Mouse (Mus musculus) kidney, embryonic 15.5 days (tissue): Measurements from ENCODE around the gene Ftsj3. TPM values are rescaled to one million over a fixed set of nuclear protein-coding genes. Genes with fewer than 3 reads are reported as not detected.
"Not testable (repeated sequence)": the region's sequence is repeated elsewhere in the genome, so short reads cannot be mapped to it uniquely, and the experiment has no call there.

Experiments used
- ATAC-seq: fragments of 200-750 bp; cut with Nextera tagmentation; replicated peaks from 2 replicates; pipeline ENCODE4 v1.8.0; 2017; ENCODE audit warnings: moderate TSS enrichment; ENCODE audit not compliant: low FRiP score
- H3K27ac ChIP-seq: fragments of 300-500 bp; sonication (generic); 2 replicates; pipeline ENCODE4 v1.5.1; 2015; ENCODE audit warnings: mild to moderate bottlenecking, inconsistent platforms
- H3K27me3 ChIP-seq: fragments of 300-500 bp; sonication (generic); 2 replicates; pipeline ENCODE4 v1.6.1; 2015; ENCODE audit warnings: inconsistent platforms
- H3K36me3 ChIP-seq: fragments of 300-500 bp; sonication (generic); 2 replicates; pipeline ENCODE4 v1.6.1; 2015; ENCODE audit warnings: inconsistent platforms
- H3K4me1 ChIP-seq: fragments of 300-500 bp; sonication (generic); 2 replicates; pipeline ENCODE4 v1.6.1; 2015; ENCODE audit warnings: inconsistent platforms
- H3K4me2 ChIP-seq: fragments of 300-500 bp; sonication (generic); 2 replicates; pipeline ENCODE4 v1.6.1; 2015; ENCODE audit warnings: moderate library complexity, mild to moderate bottlenecking, inconsistent platforms
- H3K4me3 ChIP-seq: fragments of 300-500 bp; sonication (generic); replicated peaks from 2 replicates; pipeline ENCODE4 v1.5.1; 2015; ENCODE audit warnings: mild to moderate bottlenecking, inconsistent platforms
- H3K9ac ChIP-seq: fragments of 300-500 bp; sonication (generic); 2 replicates; pipeline ENCODE4 v1.6.1; 2015; ENCODE audit warnings: mild to moderate bottlenecking, inconsistent platforms
- H3K9me3 ChIP-seq: fragments of 300-500 bp; sonication (generic); replicated peaks from 2 replicates; pipeline ENCODE4 v1.6.1; 2016; ENCODE audit warnings: inconsistent platforms
- WGBS: fragments of 180-500 bp; shearing (Covaris S2); methylation state at CpG from one replicate; pipeline ENCODE4 v1.1.7; 2015; ENCODE audit warnings: mixed read lengths; 5-methylcytosine and 5-hydroxymethylcytosine counted together
- polyA plus RNA-seq: library from polyadenylated mRNA; unstranded; fragments of >200 nt; fragmentation: Nextera tagmentation; extraction: Ambion mirVana; gene quantifications from 2 replicates; pipeline ENCODE4 v1.2.1, GENCODE M21; 2015

Ftsj3 gene
- polyA plus RNA-seq, 1 experiment from 2014 or later: 70.2 TPM

GRCm38 (mm10) chr11:106220603-106221002 is 35.3 kb downstream of the Ftsj3 start:
- peaks cover 15% of the 10 kb centered on the region for H3K4me1 ChIP-seq
- H3K36me3 ChIP-seq: peaks cover 21% of the 10 kb centered on the region
- no peak overlapping the region for H3K9ac ChIP-seq
- H3K9me3 ChIP-seq: no peaks in the 10 kb centered on the region
- no peak overlapping the region for H3K27ac ChIP-seq
- no peak overlapping the region for H3K4me3 ChIP-seq
- H3K27me3 ChIP-seq: no peaks in the 10 kb centered on the region
- WGBS: 87% methylated on average over 3 of the region's 3 CpGs
- H3K4me2 ChIP-seq: no peak overlapping the region
- no peak for ATAC-seq

- no peaks in the 10 kb centered on the region for H3K27me3 ChIP-seq
- WGBS: under 1% methylated on average over 70 of the region's 70 CpGs
Measured at GRCm38 (mm10) chr11:106216730-106217490, 39.0 kb downstream of the Ftsj3 start, which contains the start of gene Ddx42. Ddx42 (plus strand) TSS chr11:106216926.

DNA sequence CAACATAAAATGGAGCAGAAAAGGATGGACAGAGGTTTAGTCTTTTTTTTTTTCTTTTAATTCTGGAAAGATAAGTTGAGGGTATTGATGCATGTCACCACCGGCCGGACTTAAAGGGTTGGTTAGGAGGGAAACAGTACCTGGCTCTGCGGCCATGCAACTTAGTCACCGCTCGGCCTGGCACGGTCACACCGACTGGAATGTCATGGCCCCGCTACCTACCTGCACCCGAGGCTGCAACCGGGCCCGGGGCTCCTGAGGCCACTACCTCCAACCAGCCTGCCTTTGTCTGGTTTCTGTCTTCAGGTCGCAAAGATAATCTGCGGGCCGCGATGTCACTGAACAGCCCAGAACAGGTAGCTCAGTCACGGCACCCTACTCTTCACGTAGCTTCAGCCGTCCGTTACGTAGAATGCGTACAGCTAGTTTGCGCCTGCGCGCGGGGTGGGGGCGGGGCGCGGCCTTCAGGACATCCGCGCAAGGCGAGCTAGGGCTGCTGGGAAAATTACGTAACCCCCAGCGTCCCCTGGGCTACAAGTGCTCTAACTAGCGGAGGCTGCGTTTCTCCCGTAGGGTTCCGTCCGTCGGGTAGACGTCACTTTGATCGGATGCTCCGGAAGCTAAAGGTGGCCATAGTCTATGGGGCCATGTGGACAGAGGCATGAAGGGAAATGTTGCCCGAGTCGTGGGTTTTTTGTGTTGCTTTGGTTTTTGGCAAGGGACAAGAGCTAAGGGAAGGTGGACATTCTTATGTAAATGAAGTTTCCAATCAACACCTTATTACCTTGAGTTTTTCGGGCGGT is 39.8 kb downstream of the Ftsj3 start, which contains the start of gene Ccdc47:
TSS of gene Ccdc47 (minus strand) at position 418 of the 803 bp plus-strand sequence.
- WGBS: 0% methylated on average over 46 of the region's 46 CpGs
- ATAC-seq: peak; percentile 98
- peak within 1 kb of the TSS; percentile 99 for H3K9ac ChIP-seq
- no peaks in the 10 kb centered on the region for H3K9me3 ChIP-seq
- peak within 1 kb of the TSS; percentile 97 for H3K4me3 ChIP-seq
- peaks cover 24% of the 10 kb centered on the region for H3K36me3 ChIP-seq
- H3K27ac ChIP-seq: peak within 1 kb of the TSS; percentile 98
- H3K4me1 ChIP-seq: peaks cover 28% of the 10 kb centered on the region
- H3K27me3 ChIP-seq: no peaks in the 10 kb centered on the region
- H3K4me2 ChIP-seq: peak within 1 kb of the TSS; percentile 66

More at GRCm38 (mm10) chr11:106216730-106217490, 39.0 kb downstream of the Ftsj3 start, which contains the start of gene Ddx42:
- ATAC-seq: peak; percentile 96
- Histone ChIP-seq H3K27ac (peak within 1 kb of the TSS; percentile 98), H3K4me3 (peak within 1 kb of the TSS; percentile 97), H3K36me3 (peaks cover 16% of the 10 kb centered on the region), H3K9me3 (no peaks in the 10 kb centered on the region), H3K4me1 (peaks cover 28% of the 10 kb centered on the region), H3K9ac (peak within 1 kb of the TSS; percentile 99), H3K4me2 (peak within 1 kb of the TSS; percentile 66)

DNA sequence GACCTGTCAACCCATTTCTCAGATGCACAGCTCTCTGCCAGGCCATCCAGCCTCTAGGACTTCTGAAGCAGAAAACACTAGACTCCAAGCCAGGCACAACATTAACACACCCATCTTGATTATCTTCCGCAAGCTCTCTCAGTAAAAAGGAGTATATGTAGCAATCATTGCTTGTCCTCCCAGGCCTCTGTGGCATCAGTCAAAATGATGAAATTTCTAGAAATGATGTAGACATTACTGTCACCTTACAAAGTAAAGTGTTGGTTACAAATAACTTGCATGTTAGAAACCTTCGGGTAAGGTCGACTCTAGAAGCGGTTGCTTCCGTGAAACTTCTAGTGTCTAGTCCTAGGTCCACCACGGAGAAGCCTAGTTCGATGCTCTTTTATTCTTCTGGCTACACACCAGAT is 40.4 kb downstream of the Ftsj3 start:
- no peak for ATAC-seq

DNA sequence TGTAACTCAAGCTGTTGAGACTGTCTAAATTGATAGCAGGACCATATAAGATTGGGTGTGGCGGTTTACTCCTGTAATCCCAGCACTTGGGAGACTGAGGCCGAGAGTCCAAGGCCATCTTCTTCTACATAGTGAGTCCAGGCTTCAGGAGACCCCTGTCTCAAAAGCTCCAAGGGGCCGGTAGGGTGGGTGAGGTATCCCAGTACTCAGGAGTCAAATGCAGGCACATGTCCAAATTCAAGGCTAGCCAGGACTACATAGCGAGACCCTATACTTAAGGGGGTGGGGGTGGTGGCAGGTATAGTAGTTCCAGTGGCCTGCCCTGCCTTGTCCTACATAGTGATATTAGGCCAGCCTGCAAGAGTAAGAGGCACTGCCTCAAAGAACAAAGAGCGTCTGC is 41.0 kb downstream of the Ftsj3 start:
- peak overlapping the region; percentile 66 for H3K4me2 ChIP-seq
- no peak for ATAC-seq
- H3K9me3 ChIP-seq: no peaks in the 10 kb centered on the region
- no peaks in the 10 kb centered on the region for H3K27me3 ChIP-seq
- no peak overlapping the region for H3K27ac ChIP-seq
- H3K4me1 ChIP-seq: peaks cover 28% of the 10 kb centered on the region
- WGBS: 92% methylated on average over 5 of the region's 5 CpGs
- peak overlapping the region; percentile 97 for H3K4me3 ChIP-seq
- peak overlapping the region; percentile 71 for H3K9ac ChIP-seq
- peaks cover 35% of the 10 kb centered on the region for H3K36me3 ChIP-seq

More for the DNA sequence above, 40.4 kb downstream of the Ftsj3 start:
- Histone ChIP-seq H3K4me2 (peak overlapping the region; percentile 66), H3K9ac (peak overlapping the region; percentile 71), H3K27me3 (no peaks in the 10 kb centered on the region), H3K27ac (peak overlapping the region; percentile 98), H3K36me3 (peaks cover 29% of the 10 kb centered on the region), H3K4me1 (peaks cover 28% of the 10 kb centered on the region), H3K9me3 (no peaks in the 10 kb centered on the region), H3K4me3 (peak overlapping the region; percentile 97)
- WGBS: 24% methylated on average over 7 of the region's 7 CpGs

- H3K9me3 ChIP-seq: no peaks in the 10 kb centered on the region
- peaks cover 55% of the 10 kb centered on the region for H3K36me3 ChIP-seq
- 84% methylated on average over 8 of the region's 8 CpGs for WGBS
- H3K27me3 ChIP-seq: no peaks in the 10 kb centered on the region
- ATAC-seq: no peak
- no peak overlapping the region for H3K4me3 ChIP-seq
- no peak overlapping the region for H3K4me2 ChIP-seq
- peaks cover 15% of the 10 kb centered on the region for H3K4me1 ChIP-seq
- H3K27ac ChIP-seq: no peak overlapping the region
- no peak overlapping the region for H3K9ac ChIP-seq
Measured at GRCm38 (mm10) chr11:106212771-106213170, 43.1 kb downstream of the Ftsj3 start.

GRCm38 (mm10) chr11:106202123-106202465 is 53.8 kb downstream of the Ftsj3 start, which contains the start of gene Strada:
Strada (minus strand) TSS chr11:106202168.
- H3K36me3 ChIP-seq: peaks cover 94% of the 10 kb centered on the region
- WGBS: 87% methylated on average over 5 of the region's 5 CpGs

GRCm38 (mm10) chr11:106201337-106202122 is 54.3 kb downstream of the Ftsj3 start:
- no peak overlapping the region for H3K4me2 ChIP-seq
- no peaks in the 10 kb centered on the region for H3K27me3 ChIP-seq
- H3K36me3 ChIP-seq: peaks cover 94% of the 10 kb centered on the region
- H3K27ac ChIP-seq: no peak overlapping the region
- no peaks in the 10 kb centered on the region for H3K9me3 ChIP-seq
- no peak for ATAC-seq
- WGBS: 90% methylated on average over 19 of the region's 19 CpGs
- no peak overlapping the region for H3K9ac ChIP-seq
- no peak overlapping the region for H3K4me3 ChIP-seq
- H3K4me1 ChIP-seq: no peaks in the 10 kb centered on the region

More at GRCm38 (mm10) chr11:106202123-106202465, 53.8 kb downstream of the Ftsj3 start, which contains the start of gene Strada:
- Histone ChIP-seq H3K4me1 (no peaks in the 10 kb centered on the region), H3K27me3 (no peaks in the 10 kb centered on the region), H3K4me3 (no peak within 1 kb of the TSS), H3K9me3 (no peaks in the 10 kb centered on the region), H3K27ac (no peak within 1 kb of the TSS), H3K9ac (no peak within 1 kb of the TSS), H3K4me2 (no peak within 1 kb of the TSS)
- ATAC-seq: no peak

DNA sequence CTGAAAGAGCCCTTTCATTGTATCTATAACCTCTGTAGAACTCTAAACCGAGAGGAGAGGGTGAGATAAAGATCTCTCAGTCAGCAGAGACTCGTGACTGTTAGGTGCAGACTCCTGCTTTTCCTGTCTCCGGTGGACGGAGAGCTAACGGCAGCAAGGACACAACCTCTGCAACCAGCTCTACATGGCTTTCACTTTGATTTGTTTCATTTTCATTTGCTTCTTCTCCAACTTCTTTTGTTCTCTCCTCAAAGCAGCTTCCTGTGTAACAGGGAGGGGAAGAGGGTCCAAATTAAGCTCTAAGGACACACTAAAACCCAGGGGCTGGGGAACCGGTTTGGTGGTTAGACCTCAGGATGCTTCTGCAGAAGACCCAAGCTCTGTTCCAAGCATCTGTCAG is 55.1 kb downstream of the Ftsj3 start:
- 72% methylated on average over 6 of the region's 6 CpGs for WGBS
- H3K36me3 ChIP-seq: peaks cover 89% of the 10 kb centered on the region

GRCm38 (mm10) chr11:106199997-106200396 is 55.9 kb downstream of the Ftsj3 start:
- not testable (repeated sequence) for H3K27me3 ChIP-seq, H3K4me3 ChIP-seq, H3K9ac ChIP-seq, H3K9me3 ChIP-seq, ATAC-seq, H3K27ac ChIP-seq, H3K4me2 ChIP-seq, H3K4me1 ChIP-seq
- H3K36me3 ChIP-seq: peaks cover 82% of the 10 kb centered on the region
- WGBS: 92% methylated on average over 7 of the region's 7 CpGs

More for the DNA sequence above, 55.1 kb downstream of the Ftsj3 start:
- ATAC-seq: no peak
- Histone ChIP-seq H3K4me3 (no peak overlapping the region), H3K27ac (no peak overlapping the region), H3K9ac (no peak overlapping the region), H3K27me3 (no peaks in the 10 kb centered on the region), H3K4me1 (no peaks in the 10 kb centered on the region), H3K4me2 (no peak overlapping the region), H3K9me3 (no peaks in the 10 kb centered on the region)
